Mouse (Mus musculus) bone marrow macrophage, adult 2 months (primary cell): ENCODE data around the gene Lmo1.

ENCODE experiments used
- CTCF ChIP-seq: IDR thresholded peaks from 2 replicates; pipeline ENCODE4 v1.5.1; 2012; ENCODE audit warnings: low read depth, mild to moderate bottlenecking, low read length, moderate library complexity
- POLR2A ChIP-seq: IDR thresholded peaks from 2 replicates; pipeline ENCODE4 v1.6.1; 2012; ENCODE audit warnings: mild to moderate bottlenecking, low read depth, low read length, borderline replicate concordance

- TF ChIP-seq POLR2A = no peak
- no peak for TF ChIP-seq CTCF
Measured at GRCm38 (mm10) chr7:109165931-109166585, 8.9 kb downstream of the Lmo1 start.
